Mouse (Mus musculus): ENCODE results near the gene Fam184a.

- no peak for TF ChIP-seq CTCF (IDR thresholded peaks at IDR 0.05; ENCODE audit: low read depth)
- TF ChIP-seq EP300 (IDR thresholded peaks at IDR 0.05; ENCODE audit: low read depth) = no peak
Measured at GRCm38 (mm10) chr10:53613955-53614354, 137.0 kb downstream of the Fam184a start.
